Mouse (Mus musculus) inflammation-experienced regulatory T-cells, adult 16 weeks (primary cell): ENCODE data around the gene Gm17093. TPM values are rescaled to one million over a fixed set of nuclear protein-coding genes. Genes with fewer than 3 reads are reported as not detected.

ENCODE experiments used
- polyA plus RNA-seq: library from polyadenylated mRNA; unstranded; fragments of 100-300 nt; shearing (Covaris generic); gene quantifications from one replicate; pipeline ENCODE4 v1.2.1, GENCODE M21; 2017

Gm17093 gene
- polyA plus RNA-seq: not detected

DNA sequence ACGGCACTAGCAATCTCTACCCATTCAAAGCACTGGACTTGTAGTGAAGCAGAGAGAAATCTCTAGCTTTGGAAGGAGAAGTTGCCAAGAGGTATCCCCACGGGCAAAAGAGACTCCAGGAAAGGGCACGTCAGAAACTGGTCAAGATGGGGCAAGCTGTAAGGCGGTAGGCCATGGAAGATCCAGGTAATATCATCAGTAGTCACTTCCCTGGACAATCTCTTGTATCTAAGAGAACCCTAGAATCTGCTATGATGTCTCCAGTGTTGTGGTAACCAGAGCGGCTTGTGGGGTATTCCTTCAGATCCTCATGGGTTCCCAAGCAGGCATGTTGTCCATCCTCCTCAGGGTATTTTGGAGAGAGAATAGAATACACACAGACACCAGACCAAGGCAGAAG lies at the start of gene Gm17093:
TSS of gene Gm17093 (plus strand) at position 301 of the 400 bp plus-strand sequence.

DNA sequence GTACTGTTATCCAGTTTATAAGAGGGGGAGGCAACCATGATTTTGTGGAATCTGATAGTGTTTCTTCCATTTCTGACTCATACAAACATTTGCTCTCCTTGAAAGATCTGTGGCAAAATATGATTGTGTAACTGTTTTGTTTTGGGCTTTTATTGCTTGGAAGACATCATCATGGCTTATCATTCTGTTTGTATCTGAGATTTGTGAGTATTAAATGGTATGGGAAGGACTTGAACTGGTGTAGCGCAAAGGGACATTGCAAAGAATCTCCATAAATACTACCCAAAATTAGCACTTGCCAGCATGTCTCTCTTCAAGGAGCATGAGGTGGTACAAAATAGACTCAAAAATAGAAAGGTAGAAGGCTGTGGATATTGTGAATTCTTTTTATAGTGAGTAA lies 25.9 kb upstream of the Gm17093 start, which contains the start of gene BC061237:
TSS of gene BC061237 (plus strand) at position 301 of the 400 bp plus-strand sequence.

Other genes starting within 250 kb of the Gm17093 start
- gene Gm8220, start 232.7 kb upstream of the Gm17093 start, polyA plus RNA-seq: not detected
- gene Gm5930, start 179.7 kb upstream of the Gm17093 start, polyA plus RNA-seq: not detected
- gene Gm8229, start 152.9 kb upstream of the Gm17093 start, polyA plus RNA-seq: not detected
- not detected for gene Gm3371, start 107.6 kb upstream of the Gm17093 start, polyA plus RNA-seq
- not detected for gene Gm8232, start 84.6 kb upstream of the Gm17093 start, polyA plus RNA-seq
- not detected for gene BC061237, start 25.8 kb upstream of the Gm17093 start, polyA plus RNA-seq
- gene Gm8247, start 64.9 kb downstream of the Gm17093 start, polyA plus RNA-seq: not detected
- not detected for gene Gm5624, start 109.7 kb downstream of the Gm17093 start, polyA plus RNA-seq
- not detected for gene Gm8257, start 188.2 kb downstream of the Gm17093 start, polyA plus RNA-seq
- not detected for gene Gm8267, start 232.1 kb downstream of the Gm17093 start, polyA plus RNA-seq